Mouse (Mus musculus): ENCODE results near the gene Entpd2. TPM values are rescaled to one million over a fixed set of nuclear protein-coding genes. Genes with fewer than 3 reads are reported as not detected.
A peak's percentile ranks its signal among the peaks of the same experiment; 100 is the strongest.

Entpd2 gene
- polyA plus RNA-seq, 1 experiment from 2014 or later = 0.87 TPM

DNA sequence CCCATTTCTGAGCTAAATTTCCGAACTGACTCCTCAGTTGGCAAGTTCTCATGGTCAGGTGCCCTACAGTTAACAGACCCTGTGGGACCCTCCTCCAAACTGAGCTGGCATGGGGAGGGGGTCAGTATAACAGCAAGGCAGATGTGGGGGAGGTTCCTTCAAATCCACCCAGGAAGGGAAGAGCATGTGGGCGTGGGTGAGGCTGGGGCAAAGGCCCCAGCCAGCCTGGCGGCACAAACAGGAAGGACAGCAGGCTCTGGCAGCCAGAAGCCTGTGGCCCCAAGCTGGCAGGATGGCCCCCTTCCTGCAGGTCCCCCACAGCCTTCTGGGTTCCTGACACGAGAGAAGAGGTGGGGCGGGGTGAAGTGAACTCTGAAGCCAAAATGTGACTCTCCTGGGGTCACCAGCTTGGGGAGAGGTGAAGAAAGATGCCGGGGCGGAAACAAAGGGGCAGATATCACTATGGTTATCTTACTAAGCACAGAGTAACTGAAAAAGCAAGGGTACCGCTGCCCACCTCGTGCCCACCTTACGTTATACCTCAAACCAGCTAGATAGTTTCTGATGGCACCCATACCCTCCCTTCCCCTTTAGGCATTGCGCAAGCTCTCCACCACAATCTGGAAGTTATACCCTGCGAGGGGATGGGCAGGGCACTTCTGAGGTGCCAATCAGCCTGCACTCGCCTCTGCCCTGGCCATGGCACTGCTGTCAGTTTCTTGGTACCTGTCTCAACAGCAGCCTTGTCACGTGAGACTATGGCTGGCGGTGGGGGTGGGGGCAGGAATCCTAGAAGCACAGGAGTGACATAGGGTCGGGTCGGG lies 27.1 kb downstream of the Entpd2 start, which contains the start of gene Fut7:
Fut7 (plus strand) TSS at position 681 of the 824 bp plus-strand sequence.
- ATAC-seq (ENCODE audit: insufficient number of reproducible peaks, insufficient read depth, low FRiP score, low TSS enrichment, low read depth) = no peak
- Histone ChIP-seq H3K27me3 (peaks cover 42% of the 10 kb centered on the region), H3K4me1 (no peaks in the 10 kb centered on the region), H3K4me2 (no peak within 1 kb of the TSS), H3K36me3 (no peaks in the 10 kb centered on the region), H3K4me3 (no peak within 1 kb of the TSS), H3K9me3 (no peaks in the 10 kb centered on the region), H3K9ac (0 out of 2 replicates have a peak within 1 kb of the TSS, but pooled peaks have one; percentile 11), H3K27ac (no peak within 1 kb of the TSS)
- 64% methylated on average over 17 of the region's 17 CpGs for WGBS

DNA sequence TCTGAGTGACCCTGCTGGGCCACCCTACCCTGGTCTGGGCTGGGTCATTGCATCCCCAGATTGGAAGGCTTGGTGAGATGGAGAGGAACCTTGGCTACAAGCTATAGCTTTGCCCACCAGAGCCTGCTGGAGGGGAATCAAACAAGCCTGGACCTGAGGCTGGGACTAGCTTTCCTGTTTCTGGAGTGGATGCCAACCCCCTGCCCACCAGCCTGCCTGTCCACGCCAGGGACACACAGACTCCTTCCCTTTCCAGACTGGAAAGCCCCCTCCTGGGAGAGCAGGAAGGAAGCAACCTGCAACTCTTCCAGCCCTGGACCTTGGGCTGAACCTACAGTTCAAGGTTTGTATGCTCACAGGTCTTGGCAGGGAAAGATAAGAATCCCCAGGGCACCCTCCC lies 28.0 kb downstream of the Entpd2 start:
- H3K4me1 ChIP-seq = no peaks in the 10 kb centered on the region
- no peaks in the 10 kb centered on the region for H3K9me3 ChIP-seq
- no peak for ATAC-seq (ENCODE audit: insufficient number of reproducible peaks, insufficient read depth, low FRiP score, low TSS enrichment, low read depth)
- H3K9ac ChIP-seq = no peak overlapping the region
- peaks cover 42% of the 10 kb centered on the region for H3K27me3 ChIP-seq
- H3K27ac ChIP-seq = no peak overlapping the region
- WGBS = 71% methylated on average over 1 of the region's 1 CpGs
- H3K36me3 ChIP-seq = no peaks in the 10 kb centered on the region
- no peak overlapping the region for H3K4me3 ChIP-seq
- no peak overlapping the region for H3K4me2 ChIP-seq

DNA sequence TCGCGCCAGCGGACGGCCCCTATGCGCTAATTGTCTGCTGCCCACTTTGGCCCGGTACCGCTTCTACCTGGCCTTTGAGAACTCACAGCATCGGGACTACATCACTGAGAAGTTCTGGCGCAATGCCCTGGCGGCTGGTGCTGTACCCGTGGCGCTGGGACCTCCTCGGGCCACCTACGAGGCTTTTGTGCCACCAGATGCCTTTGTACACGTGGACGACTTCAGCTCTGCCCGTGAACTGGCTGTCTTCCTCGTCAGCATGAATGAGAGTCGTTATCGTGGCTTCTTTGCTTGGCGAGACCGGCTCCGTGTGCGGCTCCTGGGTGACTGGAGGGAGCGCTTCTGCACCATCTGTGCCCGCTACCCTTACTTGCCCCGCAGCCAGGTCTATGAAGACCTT lies 29.8 kb downstream of the Entpd2 start:
- no peak overlapping the region; the same call in 1 of the 2 replicates for H3K9ac ChIP-seq
- H3K36me3 ChIP-seq = no peaks in the 10 kb centered on the region
- WGBS = 50% methylated on average over 27 of the region's 27 CpGs
- H3K4me1 ChIP-seq = peaks cover 8% of the 10 kb centered on the region
- no peak overlapping the region for H3K27ac ChIP-seq
- peaks cover 60% of the 10 kb centered on the region for H3K27me3 ChIP-seq
- H3K4me3 ChIP-seq = no peak overlapping the region
- no peak overlapping the region for H3K4me2 ChIP-seq
- no peak for ATAC-seq (ENCODE audit: insufficient number of reproducible peaks, insufficient read depth, low FRiP score, low TSS enrichment, low read depth)
- H3K9me3 ChIP-seq = no peaks in the 10 kb centered on the region

DNA sequence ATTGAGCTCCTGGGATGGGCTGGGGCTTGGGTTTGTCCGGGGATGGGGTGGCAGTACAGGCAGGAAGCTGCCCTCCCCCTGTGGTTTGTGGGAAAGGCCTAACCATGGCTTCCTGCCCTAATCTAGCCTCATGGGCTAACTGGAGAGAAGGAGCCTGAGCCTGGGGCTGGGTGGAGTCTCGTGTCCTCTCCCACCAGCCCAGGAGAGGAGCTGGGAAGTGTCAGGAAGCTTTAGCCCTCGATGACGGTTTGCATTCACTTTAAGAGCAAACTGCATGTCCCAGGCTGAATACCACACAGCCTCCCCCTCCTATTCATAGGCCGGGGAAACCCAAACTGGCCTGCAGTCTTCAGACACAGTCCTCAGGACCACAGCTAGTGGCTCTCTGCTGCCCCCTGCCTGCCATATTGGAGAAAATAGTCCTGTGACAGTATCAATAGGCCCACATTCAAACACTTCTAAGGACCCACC lies 31.1 kb downstream of the Entpd2 start:
- H3K36me3 ChIP-seq = no peaks in the 10 kb centered on the region
- WGBS = 29% methylated on average over 5 of the region's 5 CpGs
- no peak for ATAC-seq (ENCODE audit: insufficient number of reproducible peaks, insufficient read depth, low FRiP score, low TSS enrichment, low read depth)

DNA sequence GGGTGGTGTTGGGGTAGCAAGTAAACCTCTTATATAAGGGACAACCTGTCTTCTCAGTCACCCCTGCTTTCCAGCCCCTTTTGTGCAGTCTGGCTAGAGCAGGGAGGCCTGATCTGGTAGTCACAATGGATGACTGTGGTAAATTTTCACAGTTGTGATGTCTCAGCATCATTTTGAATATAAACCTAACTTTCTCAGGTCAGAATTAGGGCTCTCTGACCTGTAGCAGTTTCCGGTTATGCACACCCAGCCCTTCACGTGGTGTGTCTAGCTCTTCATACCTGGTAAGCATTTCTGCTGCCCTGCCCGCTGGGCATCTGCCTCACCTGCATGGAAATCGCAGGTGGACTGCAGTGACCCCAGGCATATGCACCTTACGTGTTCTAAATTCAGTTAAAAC lies 31.6 kb downstream of the Entpd2 start:
- H3K4me1 ChIP-seq = peaks cover 8% of the 10 kb centered on the region
- no peak for ATAC-seq (ENCODE audit: insufficient number of reproducible peaks, insufficient read depth, low FRiP score, low TSS enrichment, low read depth)
- H3K4me3 ChIP-seq = no peak overlapping the region
- no peaks in the 10 kb centered on the region for H3K9me3 ChIP-seq
- H3K4me2 ChIP-seq = no peak overlapping the region
- H3K9ac ChIP-seq = no peak overlapping the region
- WGBS = 90% methylated on average over 5 of the region's 5 CpGs
- no peak overlapping the region for H3K27ac ChIP-seq
- no peaks in the 10 kb centered on the region for H3K36me3 ChIP-seq
- peaks cover 66% of the 10 kb centered on the region for H3K27me3 ChIP-seq

More for the DNA sequence above, 31.1 kb downstream of the Entpd2 start:
- no peak overlapping the region for H3K4me2 ChIP-seq
- no peaks in the 10 kb centered on the region for H3K9me3 ChIP-seq
- H3K4me1 ChIP-seq = peaks cover 8% of the 10 kb centered on the region
- H3K27me3 ChIP-seq = peaks cover 66% of the 10 kb centered on the region
- no peak overlapping the region for H3K9ac ChIP-seq
- no peak overlapping the region for H3K4me3 ChIP-seq
- H3K27ac ChIP-seq = no peak overlapping the region

DNA sequence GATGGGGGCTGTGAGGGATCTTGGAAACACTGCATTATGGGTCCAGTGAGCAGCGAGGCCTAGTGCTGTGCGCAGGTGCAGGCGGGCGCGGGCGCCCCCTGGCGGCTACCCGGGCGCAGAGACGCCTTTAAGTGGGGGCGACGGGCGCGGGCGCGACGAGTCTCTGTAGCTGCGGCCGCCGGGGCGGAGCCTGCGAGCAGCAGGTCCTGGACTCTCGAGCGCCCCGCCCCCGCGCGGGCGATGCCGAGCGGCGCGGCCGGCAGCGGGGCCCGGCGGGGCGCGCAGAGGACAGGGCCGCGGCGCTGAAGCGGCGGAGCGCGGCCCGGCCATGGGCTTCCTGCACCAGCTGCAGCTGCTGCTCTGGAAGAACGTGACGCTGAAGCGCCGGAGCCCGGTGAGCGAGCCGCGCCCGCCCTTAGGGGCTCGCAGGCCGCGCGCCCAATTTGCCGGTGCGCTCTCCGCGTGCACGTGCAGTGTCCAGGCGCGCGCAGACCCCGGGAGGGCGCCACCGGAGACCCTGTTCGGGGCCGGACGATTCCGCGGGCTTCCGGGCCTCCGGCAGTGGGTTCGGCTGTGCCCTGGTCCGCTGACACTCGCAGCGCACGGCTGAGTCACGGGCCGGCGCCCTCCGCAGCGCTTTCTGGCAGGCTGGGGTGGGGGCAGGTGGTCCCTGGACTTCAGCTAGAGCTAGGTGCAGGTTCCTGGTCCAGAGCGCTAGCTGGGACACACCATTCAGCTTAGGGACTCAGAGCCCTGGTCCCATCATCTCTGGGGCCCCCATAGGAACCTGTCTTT lies 33.0 kb downstream of the Entpd2 start, which contains the start of gene Abca2:
Abca2 (plus strand) TSS at position 262 of the 795 bp plus-strand sequence.
- peak within 1 kb of the TSS; percentile 69 for H3K4me3 ChIP-seq
- peaks cover 8% of the 10 kb centered on the region for H3K4me1 ChIP-seq
- peak within 1 kb of the TSS; percentile 81 for H3K9ac ChIP-seq
- no peaks in the 10 kb centered on the region for H3K36me3 ChIP-seq
- peaks cover 53% of the 10 kb centered on the region for H3K27me3 ChIP-seq
- peak within 1 kb of the TSS; percentile 94 for H3K4me2 ChIP-seq
- H3K27ac ChIP-seq = no peak within 1 kb of the TSS; the same call in 1 of the 2 replicates
- no peaks in the 10 kb centered on the region for H3K9me3 ChIP-seq
- WGBS = under 1% methylated on average over 89 of the region's 89 CpGs
- ATAC-seq (ENCODE audit: insufficient number of reproducible peaks, insufficient read depth, low FRiP score, low TSS enrichment, low read depth) = peak; percentile 73

DNA sequence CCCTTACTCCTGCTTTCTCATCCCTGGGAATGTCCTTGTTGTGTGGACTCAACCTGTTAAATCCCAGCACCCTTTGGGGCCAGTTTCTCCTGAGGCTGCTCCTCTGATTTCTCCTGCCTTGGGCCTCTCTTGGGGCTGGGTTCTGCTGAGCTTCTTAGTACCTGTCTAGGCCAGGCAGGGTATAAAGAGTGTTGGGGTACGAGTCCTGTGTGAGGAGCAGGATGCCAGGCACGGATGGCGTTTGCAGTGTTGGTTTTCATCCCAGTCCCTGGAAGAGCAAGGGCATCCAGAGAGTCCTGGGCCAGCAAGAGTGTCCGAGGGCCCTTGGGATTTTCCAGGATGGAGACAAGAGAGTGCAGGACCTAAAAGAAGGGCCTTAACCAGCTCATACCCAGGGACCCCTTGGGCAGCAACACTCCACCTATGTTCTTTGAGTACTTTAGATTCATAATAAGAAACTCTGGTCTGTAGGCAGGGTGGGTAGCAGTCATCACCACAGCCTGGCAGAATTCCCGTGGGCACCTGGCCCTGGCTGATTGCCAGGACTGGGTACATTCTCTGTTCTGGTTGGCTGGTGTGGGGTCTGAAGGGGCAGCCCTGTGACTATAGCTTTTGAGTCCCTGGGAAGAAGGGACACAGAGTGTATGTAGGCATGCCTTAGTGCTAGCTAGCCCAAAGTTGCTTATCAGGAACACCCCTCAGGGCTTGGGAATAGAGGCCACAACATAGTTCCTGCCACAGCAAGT lies 33.9 kb downstream of the Entpd2 start:
- Histone ChIP-seq H3K36me3 (no peaks in the 10 kb centered on the region), H3K27ac (no peak overlapping the region), H3K4me1 (peaks cover 8% of the 10 kb centered on the region), H3K9ac (peak overlapping the region; percentile 49; the same call in 1 of the 2 replicates), H3K9me3 (no peaks in the 10 kb centered on the region), H3K4me3 (peak overlapping the region; percentile 69), H3K27me3 (peaks cover 46% of the 10 kb centered on the region), H3K4me2 (peak overlapping the region; percentile 94)
- WGBS = 70% methylated on average over 5 of the region's 5 CpGs
- no peak for ATAC-seq (ENCODE audit: insufficient number of reproducible peaks, insufficient read depth, low FRiP score, low TSS enrichment, low read depth)

DNA sequence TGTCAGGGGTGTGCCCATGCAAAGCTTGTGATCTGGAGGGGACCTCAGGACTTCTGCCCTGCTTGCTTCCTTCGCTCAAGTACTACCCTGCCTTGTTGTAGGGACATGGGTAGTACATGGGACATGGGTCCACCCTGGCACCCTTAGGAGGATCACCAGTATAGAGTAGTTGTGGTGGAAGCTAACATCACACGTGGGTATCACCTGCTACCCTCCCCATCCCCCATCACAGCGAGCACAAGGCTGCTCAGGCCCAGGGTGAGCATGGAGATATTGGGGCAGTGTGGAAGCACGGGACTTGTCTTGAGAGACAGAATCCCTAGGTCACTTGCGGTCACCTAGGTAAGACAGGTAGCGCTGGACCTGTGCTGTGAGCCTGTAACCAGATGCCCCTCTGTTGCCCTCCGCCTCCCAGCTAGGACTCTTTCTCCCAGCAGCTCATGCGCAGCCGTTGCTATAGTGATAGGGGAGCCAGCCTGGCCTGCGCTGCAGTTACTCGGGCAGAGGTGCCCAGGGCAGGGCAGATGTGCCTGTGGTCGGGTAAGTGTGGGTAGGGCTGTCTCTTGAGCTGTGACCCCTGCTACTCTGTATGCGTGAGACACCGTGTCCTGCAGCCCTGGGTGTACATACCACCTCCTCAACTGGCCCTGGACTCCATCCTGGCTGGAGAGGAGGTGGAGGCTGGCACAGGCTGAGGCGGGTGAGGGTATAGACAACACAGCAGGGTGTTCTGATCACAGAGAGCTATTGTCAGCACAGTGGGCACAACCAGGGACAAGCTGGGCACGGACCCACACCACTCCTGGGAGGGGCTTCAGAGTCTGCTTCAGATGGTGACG lies 34.9 kb downstream of the Entpd2 start:
- Histone ChIP-seq H3K9me3 (no peaks in the 10 kb centered on the region), H3K36me3 (0 out of 2 replicates have a peak, but pooled peaks cover 3% of the 10 kb centered on the region), H3K4me3 (no peak overlapping the region), H3K27me3 (peaks cover 36% of the 10 kb centered on the region), H3K4me2 (no peak overlapping the region), H3K4me1 (peaks cover 8% of the 10 kb centered on the region), H3K9ac (no peak overlapping the region), H3K27ac (no peak overlapping the region)
- 57% methylated on average over 17 of the region's 17 CpGs for WGBS
- no peak for ATAC-seq (ENCODE audit: insufficient number of reproducible peaks, insufficient read depth, low FRiP score, low TSS enrichment, low read depth)

DNA sequence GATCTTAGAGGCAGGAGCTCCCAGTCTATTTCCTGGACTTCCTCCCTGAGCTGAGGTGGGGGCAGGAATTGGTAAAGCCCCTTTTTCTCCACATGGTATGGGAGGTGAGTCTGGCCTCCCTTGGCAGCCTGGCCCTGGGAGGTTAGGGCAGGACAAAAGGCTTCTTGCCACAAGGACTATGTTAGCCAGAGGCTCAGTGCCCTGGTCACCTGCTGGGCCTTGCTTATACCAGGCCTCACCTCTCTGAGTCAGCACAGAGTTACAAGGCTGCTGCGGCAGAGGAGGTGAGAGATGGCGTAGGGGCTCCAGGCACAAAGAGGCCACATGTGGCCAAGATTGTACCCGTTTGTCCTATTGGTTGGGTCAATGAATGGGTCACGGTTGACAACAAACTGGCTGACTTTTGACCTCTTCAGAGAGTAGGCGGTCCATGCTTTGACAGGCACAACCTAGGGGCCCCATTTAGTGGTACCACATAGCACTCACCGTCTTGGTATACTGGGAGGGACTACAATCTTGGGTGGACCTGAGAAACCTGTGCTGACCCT lies 35.7 kb downstream of the Entpd2 start:
- no peak overlapping the region for H3K4me2 ChIP-seq
- no peak overlapping the region; the same call in 1 of the 2 replicates for H3K9ac ChIP-seq
- WGBS = 53% methylated on average over 6 of the region's 6 CpGs
- no peak overlapping the region for H3K27ac ChIP-seq
- H3K4me3 ChIP-seq = no peak overlapping the region
- peaks cover 28% of the 10 kb centered on the region for H3K27me3 ChIP-seq
- H3K9me3 ChIP-seq = no peaks in the 10 kb centered on the region
- no peak for ATAC-seq (ENCODE audit: insufficient number of reproducible peaks, insufficient read depth, low FRiP score, low TSS enrichment, low read depth)
- H3K4me1 ChIP-seq = peaks cover 8% of the 10 kb centered on the region
- H3K36me3 ChIP-seq = 0 out of 2 replicates have a peak, but pooled peaks cover 3% of the 10 kb centered on the region

All from embryonic facial prominence, embryonic 13.5 days (tissue).